Comparison of ENCODE assay signal across 13 mouse cellular contexts in the genomic region with DNA sequence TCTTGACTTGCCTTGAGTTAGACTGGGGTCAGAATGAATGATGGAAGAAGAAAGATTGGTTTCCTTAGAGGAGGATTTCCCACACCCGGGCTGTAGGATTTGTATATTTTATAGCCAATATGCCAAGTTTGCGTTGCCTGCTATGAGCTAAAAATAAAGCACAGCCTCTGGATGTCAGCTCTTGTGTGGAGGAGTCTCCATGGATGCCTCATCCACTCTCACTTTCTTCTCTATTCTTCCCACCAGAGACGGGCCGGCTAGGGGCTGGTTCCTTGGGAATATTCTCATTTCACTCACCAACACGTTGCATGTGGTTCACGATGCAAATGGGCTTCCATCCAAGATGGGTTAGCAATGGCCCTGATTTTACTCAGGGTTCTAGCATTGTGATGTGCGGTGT.
"Had no signal": no experiment of that assay in that cellular context is flagged by ENCODE, and none has a peak within 500 bp of the region (broad histone marks: within the 10 kb centered on the region; RNA-seq: fewer than 3 reads in every experiment).

No protein-coding gene starts in this region.

- DNase-seq: gastrocnemius, adult 2 months; gastrocnemius, postnatal 10 days; gastrocnemius, postnatal 25 days; heart, adult 18-20 months; heart, postnatal 10 days; heart, postnatal 4 days; kidney, adult 18-20 months; kidney, adult 8-10 months; kidney, postnatal 10 days; kidney, postnatal 25 days; kidney, postnatal 4 days; liver; liver, embryonic 13.5 days had no signal
